Mouse (Mus musculus) hindbrain, embryonic 16.5 days (tissue): ENCODE results near the gene Stag2. TPM values are rescaled to one million over a fixed set of nuclear protein-coding genes. Genes with fewer than 3 reads are reported as not detected.

Experiments
- ATAC-seq: fragments of 200-750 bp; cut with Nextera tagmentation; 2 replicates; pipeline ENCODE4 v1.8.0; 2017; ENCODE audit warnings: moderate TSS enrichment, moderate library complexity
- H3K27ac ChIP-seq: fragments of 300-500 bp; sonication (generic); 2 replicates; pipeline ENCODE4 v1.5.1; 2014; ENCODE audit warnings: low read depth, mild to moderate bottlenecking, control low read depth, low read length, moderate library complexity
- H3K27me3 ChIP-seq: fragments of 300-500 bp; sonication (generic); replicated peaks from 2 replicates; pipeline ENCODE4 v1.6.1; 2014; ENCODE audit warnings: low read length; ENCODE audit not compliant: control insufficient read depth, insufficient read depth
- H3K36me3 ChIP-seq: fragments of 300-500 bp; sonication (generic); 2 replicates; pipeline ENCODE4 v1.6.1; 2014; ENCODE audit warnings: mild to moderate bottlenecking, low read length, moderate library complexity, mixed read lengths; ENCODE audit not compliant: control insufficient read depth, insufficient read depth
- H3K4me1 ChIP-seq: fragments of 300-500 bp; sonication (generic); 2 replicates; pipeline ENCODE4 v1.6.1; 2014; ENCODE audit warnings: low read depth, low read length; ENCODE audit not compliant: control insufficient read depth, insufficient read depth
- H3K4me2 ChIP-seq: fragments of 300-500 bp; sonication (generic); 2 replicates; pipeline ENCODE4 v1.6.1; 2014; ENCODE audit warnings: mild to moderate bottlenecking, low read length, control low read depth, moderate library complexity
- H3K4me3 ChIP-seq: fragments of 300-500 bp; sonication (generic); 2 replicates; pipeline ENCODE4 v1.5.1; 2014; ENCODE audit warnings: mild to moderate bottlenecking, low read length, control low read depth, moderate library complexity
- H3K9ac ChIP-seq: fragments of 300-500 bp; sonication (generic); 2 replicates; pipeline ENCODE4 v1.6.1; 2014; ENCODE audit warnings: low read depth, mild to moderate bottlenecking, control low read depth, low read length, moderate library complexity
- H3K9me3 ChIP-seq: fragments of 300-500 bp; sonication (generic); 2 replicates; pipeline ENCODE4 v1.6.1; 2014; ENCODE audit warnings: mild to moderate bottlenecking, low read length, moderate library complexity; ENCODE audit not compliant: control insufficient read depth
- WGBS: fragments of 180-500 bp; shearing (Covaris S2); extraction: QIAGEN DNeasy Blood & Tissue Kit; methylation state at CpG from one replicate; pipeline ENCODE4 v1.1.7; 2014; 5-methylcytosine and 5-hydroxymethylcytosine counted together
- polyA plus RNA-seq: library from polyadenylated mRNA; unstranded; fragments of >200 nt; fragmentation: Nextera tagmentation; extraction: Ambion mirVana; gene quantifications from 2 replicates; pipeline ENCODE4 v1.2.1, GENCODE M21; 2015

Gene Stag2
- polyA plus RNA-seq, 1 experiment from 2014 or later, result 17.2 TPM

GRCm38 (mm10) chrX:42321200-42321773 is 172.2 kb downstream of the Stag2 start:
- Histone ChIP-seq H3K4me3 (no peak overlapping the region), H3K27me3 (no peaks in the 10 kb centered on the region), H3K4me2 (0 out of 2 replicates have a peak overlapping the region, but pooled peaks have one; percentile 0), H3K4me1 (no peaks in the 10 kb centered on the region), H3K36me3 (no peaks in the 10 kb centered on the region), H3K9me3 (no peaks in the 10 kb centered on the region), H3K9ac (no peak overlapping the region), H3K27ac (no peak overlapping the region)
- no peak for ATAC-seq
- WGBS, result 28% methylated on average over 9 of the region's 9 CpGs

- WGBS, result 49% methylated on average over 3 of the region's 3 CpGs
- Histone ChIP-seq H3K9me3 (no peaks in the 10 kb centered on the region), H3K27ac (no peak overlapping the region), H3K36me3 (no peaks in the 10 kb centered on the region), H3K27me3 (no peaks in the 10 kb centered on the region), H3K4me2 (no peak overlapping the region), H3K4me1 (no peaks in the 10 kb centered on the region), H3K9ac (no peak overlapping the region), H3K4me3 (no peak overlapping the region)
- ATAC-seq, result no peak
These were observed 175.7 kb downstream of the Stag2 start for GRCm38 (mm10) chrX:42324848-42325247.

Other genes with a start within 250 kb of the Stag2 start
- gene Thoc2, start 228.6 kb upstream of the Stag2 start, polyA plus RNA-seq, result 63.7 and 70.3 TPM in 2 replicates
- gene Xiap, start 89.6 kb upstream of the Stag2 start, polyA plus RNA-seq, result 9.4 and 10.8 TPM in 2 replicates